Mouse (Mus musculus): ENCODE results near the gene Tomt. TPM values are rescaled to one million over a fixed set of nuclear protein-coding genes. Genes with fewer than 3 reads are reported as not detected.

The Tomt gene
- polyA plus RNA-seq, 1 experiment: 0.28 TPM

- DNase-seq (ENCODE audit: extremely low spot score in 1 of 2, low spot score in 1 of 2): peak; percentile 99 to 100
These were observed 435 bp downstream of the Tomt start, which contains the start of gene Lamtor1 for GRCm38 (mm10) chr7:101905561-101906286. Gene Lamtor1, plus strand, starts transcription at chr7:101905904.

GRCm38 (mm10) chr7:101902846-101903245, 3.3 kb downstream of the Tomt start:
- DNase-seq (ENCODE audit: extremely low spot score in 1 of 2, low spot score in 1 of 2): no peak

- DNase-seq (ENCODE audit: extremely low spot score in 1 of 2, low spot score in 1 of 2): no peak
These were observed 4.2 kb downstream of the Tomt start for GRCm38 (mm10) chr7:101901969-101902368.

- DNase-seq (ENCODE audit: extremely low spot score in 1 of 2, low spot score in 1 of 2): no peak
These were observed 5.6 kb downstream of the Tomt start for GRCm38 (mm10) chr7:101900331-101901097.

- peak; percentile 98 to 99 for DNase-seq (ENCODE audit: extremely low spot score in 1 of 2, low spot score in 1 of 2)
These were observed 9.8 kb downstream of the Tomt start for GRCm38 (mm10) chr7:101896104-101897066.

- DNase-seq (ENCODE audit: extremely low spot score in 1 of 2, low spot score in 1 of 2): no peak
These were observed 10.5 kb downstream of the Tomt start for GRCm38 (mm10) chr7:101895695-101896094.

GRCm38 (mm10) chr7:101888460-101888859, 17.7 kb downstream of the Tomt start:
- no peak for DNase-seq (ENCODE audit: extremely low spot score in 1 of 2, low spot score in 1 of 2)

- DNase-seq (ENCODE audit: extremely low spot score in 1 of 2, low spot score in 1 of 2): no peak
These were observed 19.9 kb downstream of the Tomt start for GRCm38 (mm10) chr7:101886274-101886673.

GRCm38 (mm10) chr7:101884160-101884559, 22.0 kb downstream of the Tomt start:
- DNase-seq (ENCODE audit: extremely low spot score in 1 of 2, low spot score in 1 of 2): no peak

GRCm38 (mm10) chr7:101882413-101883154, 23.6 kb downstream of the Tomt start:
- DNase-seq (ENCODE audit: extremely low spot score in 1 of 2, low spot score in 1 of 2): peak in 1 of 2 experiments; percentile 32

GRCm38 (mm10) chr7:101880855-101881254, 25.3 kb downstream of the Tomt start:
- DNase-seq (ENCODE audit: extremely low spot score in 1 of 2, low spot score in 1 of 2): no peak

- no peak for DNase-seq (ENCODE audit: extremely low spot score in 1 of 2, low spot score in 1 of 2)
These were observed 30.2 kb downstream of the Tomt start for GRCm38 (mm10) chr7:101875978-101876377.

- no peak for DNase-seq (ENCODE audit: extremely low spot score in 1 of 2, low spot score in 1 of 2)
These were observed 34.9 kb downstream of the Tomt start for GRCm38 (mm10) chr7:101871296-101871695.

- DNase-seq (ENCODE audit: extremely low spot score in 1 of 2, low spot score in 1 of 2): no peak
These were observed 35.5 kb downstream of the Tomt start, which contains the start of gene Folr1 for GRCm38 (mm10) chr7:101870629-101871028. Gene Folr1, minus strand, starts transcription at chr7:101870788.

- no peak for DNase-seq (ENCODE audit: extremely low spot score in 1 of 2, low spot score in 1 of 2)
These were observed 37.0 kb downstream of the Tomt start for GRCm38 (mm10) chr7:101869163-101869500.

- DNase-seq (ENCODE audit: extremely low spot score in 1 of 2, low spot score in 1 of 2): no peak
These were observed 37.7 kb downstream of the Tomt start for GRCm38 (mm10) chr7:101868241-101869162.

GRCm38 (mm10) chr7:101867482-101867881, 38.7 kb downstream of the Tomt start:
- no peak for DNase-seq (ENCODE audit: extremely low spot score in 1 of 2, low spot score in 1 of 2)

- no peak for DNase-seq (ENCODE audit: extremely low spot score in 1 of 2, low spot score in 1 of 2)
These were observed 39.5 kb downstream of the Tomt start for GRCm38 (mm10) chr7:101866491-101867265.

Data from frontal cortex, adult 2 months (tissue).